Mouse (Mus musculus) MEL (cell line): ENCODE data around the gene Zc3hav1.

Experiments used
- BHLHE40 ChIP-seq: IDR thresholded peaks from 2 replicates; pipeline ENCODE4 v1.6.1; 2012; ENCODE audit warnings: low read depth, mild to moderate bottlenecking, inconsistent platforms, low read length, improper control_type of control experiment, borderline replicate concordance
- CTCF ChIP-seq, 3 experiments: IDR thresholded peaks in 2 of 3; conservative IDR thresholded peaks in 1 of 3; 2 replicates each; pipeline ENCODE4 v1.5.1; 2011 to 2012; ENCODE audit warnings: low read length in 3 of 3, low read depth in 2 of 3, mild to moderate bottlenecking in 2 of 3, improper control_type of control experiment in 1 of 3, inconsistent platforms in 1 of 3, mixed read lengths in 1 of 3, moderate library complexity in 1 of 3; ENCODE audit not compliant: control insufficient read depth in 1 of 3, insufficient read depth in 1 of 3, poor library complexity in 1 of 3, severe bottlenecking in 1 of 3
- EP300 ChIP-seq, 2 experiments: IDR thresholded peaks; 2 replicates each; pipeline ENCODE4 v1.6.1; 2011; ENCODE audit warnings: improper control_type of control experiment in 2 of 2, low read length in 2 of 2, low read depth in 1 of 2, mild to moderate bottlenecking in 1 of 2
- ETS1 ChIP-seq: IDR thresholded peaks from 2 replicates; pipeline ENCODE4 v1.6.1; 2012; ENCODE audit warnings: low read depth, mild to moderate bottlenecking, inconsistent platforms, low read length, improper control_type of control experiment, moderate library complexity
- JUND ChIP-seq: IDR thresholded peaks from 2 replicates; pipeline ENCODE4 v1.6.1; 2011; ENCODE audit warnings: low read depth, mild to moderate bottlenecking, improper control_type of control experiment, low read length
- MXI1 ChIP-seq: IDR thresholded peaks from 2 replicates; pipeline ENCODE4 v1.6.1; 2011; ENCODE audit warnings: mild to moderate bottlenecking, low read depth, low read length, improper control_type of control experiment
- POLR2A ChIP-seq, 2 experiments: IDR thresholded peaks; 2 replicates each; pipeline ENCODE4 v1.6.1; 2011 to 2012; ENCODE audit warnings: low read length in 2 of 2, mild to moderate bottlenecking in 2 of 2, control low read depth in 1 of 2, improper control_type of control experiment in 1 of 2, low read depth in 1 of 2, moderate library complexity in 1 of 2; ENCODE audit not compliant: control insufficient read depth in 1 of 2, insufficient read depth in 1 of 2, poor library complexity in 1 of 2
- ZC3H11A ChIP-seq: IDR thresholded peaks from 2 replicates; pipeline ENCODE4 v1.6.1; 2012; ENCODE audit warnings: low read depth, mild to moderate bottlenecking, inconsistent platforms, low read length, improper control_type of control experiment
- ZMIZ1 ChIP-seq: IDR thresholded peaks from 2 replicates; pipeline ENCODE4 v1.6.1; 2012; ENCODE audit warnings: low read depth, mild to moderate bottlenecking, inconsistent platforms, low read length, improper control_type of control experiment, moderate library complexity

- TF ChIP-seq EP300 (IDR thresholded peaks at IDR 0.05; ENCODE audit: low read depth in 1 of 2, low read length in 2 of 2) (no peak), POLR2A (IDR thresholded peaks at IDR 0.05; ENCODE audit: control insufficient read depth in 1 of 2, insufficient read depth in 1 of 2, low read depth in 1 of 2, low read length in 2 of 2, poor library complexity in 1 of 2) (no peak), CTCF (IDR thresholded peaks at IDR 0.05 in 2 of 3, conservative IDR thresholded peaks at IDR 0.05 in 1 of 3; ENCODE audit: control insufficient read depth in 1 of 3, insufficient read depth in 1 of 3, low read depth in 2 of 3, low read length in 3 of 3, poor library complexity in 1 of 3, severe bottlenecking in 1 of 3) (no peak), BHLHE40 (no peak), JUND (no peak), ZMIZ1 (no peak), ZC3H11A (no peak), ETS1 (no peak), MXI1 (no peak)
Measured at GRCm38 (mm10) chr6:38353181-38353580, 1.2 kb downstream of the Zc3hav1 start.
